Mouse (Mus musculus) ES-Bruce4 (cell line): ENCODE data around the gene Gm17409.

Source experiments
- CTCF ChIP-seq: IDR thresholded peaks from one replicate; pipeline ENCODE4 v1.8.1; 2011; ENCODE audit warnings: low read depth, low read length
- POLR2A ChIP-seq: IDR thresholded peaks from one replicate; pipeline ENCODE4 v1.8.1; 2011; ENCODE audit warnings: low read length; ENCODE audit not compliant: insufficient read depth

- TF ChIP-seq CTCF (no peak), POLR2A (no peak)
These were observed 374 bp downstream of the Gm17409 start for GRCm38 (mm10) chr2:58470290-58470689.
